Mouse (Mus musculus): ENCODE measurements at regions not wholly inside any gene's neighbourhood (a gene's known extent, or its start where the extent isn't known, plus 50 kb on each side); places are given as distances from the start of the nearest gene placed in this dataset.

DNA sequence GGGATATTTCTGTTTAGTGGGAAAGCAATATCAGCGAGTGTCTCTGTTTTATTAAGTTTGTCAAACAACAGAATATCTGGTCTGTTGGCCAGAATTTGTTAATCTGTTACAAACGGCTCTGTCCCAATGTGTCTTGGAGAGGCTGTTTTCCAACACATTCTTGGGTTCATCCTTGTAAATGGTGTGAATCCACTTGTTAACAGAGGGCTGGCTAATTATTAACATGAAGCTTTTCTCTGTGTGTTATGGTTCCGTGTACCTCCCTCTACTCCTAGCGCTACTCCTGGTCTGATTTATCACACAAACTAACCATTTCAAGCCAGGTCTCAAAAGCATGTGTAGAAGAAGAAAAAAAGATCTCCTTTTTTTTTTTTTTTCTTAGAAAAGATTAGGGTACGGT is 60.4 kb downstream of the Pou3f3 start:
- no peak for DNase-seq

GRCm38 (mm10) chr1:42756497-42756896 is 60.9 kb downstream of the Pou3f3 start:
- no peak for DNase-seq

DNA sequence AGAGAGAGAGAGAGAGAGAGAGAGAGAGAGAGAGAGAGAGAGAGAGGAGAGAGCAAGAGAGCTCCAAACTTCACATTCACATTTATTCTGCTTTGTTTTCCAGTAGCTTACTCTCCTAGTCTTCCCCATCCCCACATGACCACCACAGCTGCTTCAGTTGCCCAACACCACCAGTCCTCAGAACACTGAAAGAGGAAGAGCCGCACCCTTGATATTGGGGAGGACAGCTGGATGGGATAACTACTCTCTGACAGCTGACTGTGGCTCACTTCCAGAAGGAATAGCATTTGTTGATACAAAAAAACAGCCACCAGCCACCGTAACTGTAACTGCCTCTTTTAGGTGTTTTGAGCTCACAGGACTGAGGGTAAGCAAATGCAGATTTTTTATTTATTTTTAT is 67.9 kb downstream of the Pou3f3 start:
- DNase-seq: peak; percentile 37

DNA sequence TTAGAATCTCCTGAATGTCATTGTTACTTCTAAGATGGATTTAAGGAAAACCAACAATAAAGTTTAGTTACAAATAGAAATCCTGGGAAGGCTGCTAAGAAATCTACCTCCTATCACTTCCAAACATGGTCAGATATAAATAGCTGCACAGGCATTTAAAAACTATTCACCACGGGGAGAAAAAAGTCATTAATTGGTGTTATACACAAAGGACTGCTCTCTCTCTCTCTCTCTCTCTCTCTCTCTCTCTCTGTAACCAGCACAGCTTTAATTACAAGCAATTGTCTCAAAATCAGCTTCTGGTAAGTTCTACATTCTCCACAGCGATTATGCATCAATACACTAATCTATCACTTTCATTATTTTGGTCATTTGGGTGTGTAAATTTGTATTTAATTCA is 68.5 kb downstream of the Pou3f3 start:
- no peak for DNase-seq

GRCm38 (mm10) chr1:42770085-42770484 is 74.5 kb downstream of the Pou3f3 start:
- no peak for DNase-seq

GRCm38 (mm10) chr1:42772000-42772399 is 76.4 kb downstream of the Pou3f3 start:
- DNase-seq: no peak

- DNase-seq: no peak
Observed at GRCm38 (mm10) chr1:42773851-42774464, 77.1 kb upstream of the Mrps9 start.

DNA sequence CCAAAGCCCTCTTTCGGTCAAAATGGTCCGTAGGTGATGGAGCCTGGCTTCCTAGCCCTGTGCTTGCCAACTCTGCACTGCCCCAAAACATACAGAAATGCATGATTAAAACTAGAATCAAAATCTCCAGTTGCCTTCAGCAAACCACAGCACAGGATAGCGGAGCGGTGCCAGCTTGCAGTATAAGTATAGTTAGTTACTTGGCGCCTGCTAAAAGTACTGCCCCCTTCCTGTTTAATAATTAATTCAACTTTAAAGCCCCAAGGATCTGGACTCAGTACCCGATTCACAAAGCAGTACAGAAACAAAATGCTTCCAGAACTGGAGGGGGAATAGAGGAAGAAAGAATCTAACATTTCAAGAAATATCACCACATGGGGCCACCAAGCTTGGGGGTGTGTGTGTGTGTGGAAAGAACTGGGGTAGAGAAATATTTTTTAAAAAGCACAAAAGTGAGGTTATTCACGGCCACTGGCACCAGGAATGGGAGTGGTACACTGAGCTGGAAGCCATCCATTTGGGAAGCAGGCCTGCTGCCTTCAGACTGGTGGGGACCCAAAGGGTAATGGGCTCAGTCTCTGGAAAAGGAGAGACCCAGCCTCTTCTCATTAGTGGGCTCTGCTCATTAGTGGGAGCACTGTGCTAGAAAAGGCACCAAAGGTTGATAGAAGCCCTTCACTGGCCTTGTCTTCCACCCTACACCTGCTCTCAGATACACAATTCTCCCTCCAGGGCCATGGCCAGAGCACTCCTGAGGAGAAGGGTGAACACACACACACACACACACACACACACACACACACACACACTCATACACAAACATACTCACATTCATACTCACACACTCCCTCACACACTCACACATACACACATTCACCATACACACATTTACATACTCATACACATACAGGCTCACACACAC is 75.8 kb upstream of the Mrps9 start:
- DNase-seq: no peak

- DNase-seq: no peak
Observed at GRCm38 (mm10) chr1:42775893-42776287, 75.1 kb upstream of the Mrps9 start.

DNA sequence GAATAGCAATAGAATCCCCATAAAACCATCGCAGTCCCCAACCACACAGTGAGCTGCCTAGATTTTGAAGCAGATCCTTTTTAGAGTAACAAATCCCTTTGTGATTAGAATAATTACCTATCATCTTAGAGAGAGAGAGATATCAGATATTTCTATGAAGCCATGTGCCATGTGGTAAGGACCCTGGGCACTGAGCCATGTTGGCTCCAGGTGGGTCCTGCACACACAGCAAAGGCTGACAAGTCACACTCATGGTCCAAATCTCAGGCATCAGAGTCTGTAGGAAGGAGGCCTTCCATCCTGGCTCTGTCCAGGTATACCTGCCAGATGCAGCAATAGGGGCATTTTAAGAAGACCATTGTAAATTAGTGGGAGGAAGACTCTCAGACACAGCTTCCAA is 73.6 kb upstream of the Mrps9 start:
- no peak for DNase-seq

DNA sequence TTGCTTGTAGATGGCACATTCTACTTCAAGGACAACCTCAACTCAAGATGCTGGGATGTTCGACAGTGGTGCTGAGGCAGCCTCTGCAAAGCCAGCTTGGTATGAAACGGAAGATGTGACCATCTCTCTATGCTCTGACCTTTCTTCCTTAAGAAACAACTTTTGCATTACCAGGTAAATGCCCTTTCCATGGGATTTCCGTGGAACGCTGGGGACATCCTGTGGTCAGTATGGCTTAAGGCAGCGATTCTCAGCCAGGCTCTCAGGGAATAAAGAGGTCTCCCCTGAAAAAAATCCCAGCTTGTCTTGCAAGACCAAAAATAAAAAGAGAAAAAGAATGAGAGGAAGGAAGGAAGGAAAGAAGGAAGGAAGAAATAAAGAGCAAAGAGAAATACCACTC is 71.3 kb upstream of the Mrps9 start:
- no peak for DNase-seq

DNA sequence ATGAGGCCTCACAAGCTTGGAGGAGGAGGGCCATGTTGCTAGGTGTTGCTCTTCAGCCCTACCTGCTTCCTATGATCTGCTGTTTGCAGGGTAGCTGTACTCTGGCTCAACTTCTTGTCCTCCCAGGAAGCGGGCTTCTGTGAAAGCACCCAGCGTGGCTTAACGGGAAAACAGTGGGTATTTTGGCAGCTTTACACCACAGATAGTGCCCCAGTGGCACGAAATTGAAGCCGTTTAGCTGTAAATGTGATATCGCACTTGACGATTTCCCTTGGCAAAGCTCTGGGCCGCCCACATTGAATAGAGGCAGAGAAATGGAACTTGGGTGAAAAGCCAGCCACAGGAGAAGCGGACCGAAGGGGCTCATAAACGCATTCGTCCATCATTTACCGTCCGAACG is 70.8 kb upstream of the Mrps9 start:
- DNase-seq: no peak

DNA sequence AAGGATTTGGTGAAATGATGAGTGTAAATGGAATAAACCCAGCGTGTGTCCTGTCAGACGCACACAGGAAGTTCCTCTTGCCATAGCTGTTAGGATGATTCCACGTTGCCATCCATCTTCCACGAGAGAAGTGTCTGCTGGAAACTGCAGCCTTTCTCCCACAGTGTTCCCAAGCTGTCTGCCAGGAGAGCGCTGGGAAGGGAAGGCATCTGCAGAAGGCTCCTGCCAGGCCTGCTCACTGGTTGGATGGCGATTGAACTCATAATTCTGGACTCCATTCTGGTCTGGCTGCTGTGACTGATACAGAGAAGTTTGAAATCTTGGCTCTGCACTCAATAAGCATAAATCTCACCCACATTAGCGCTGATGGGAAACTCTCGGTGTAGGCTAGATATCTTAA is 69.5 kb upstream of the Mrps9 start:
- no peak for DNase-seq

DNA sequence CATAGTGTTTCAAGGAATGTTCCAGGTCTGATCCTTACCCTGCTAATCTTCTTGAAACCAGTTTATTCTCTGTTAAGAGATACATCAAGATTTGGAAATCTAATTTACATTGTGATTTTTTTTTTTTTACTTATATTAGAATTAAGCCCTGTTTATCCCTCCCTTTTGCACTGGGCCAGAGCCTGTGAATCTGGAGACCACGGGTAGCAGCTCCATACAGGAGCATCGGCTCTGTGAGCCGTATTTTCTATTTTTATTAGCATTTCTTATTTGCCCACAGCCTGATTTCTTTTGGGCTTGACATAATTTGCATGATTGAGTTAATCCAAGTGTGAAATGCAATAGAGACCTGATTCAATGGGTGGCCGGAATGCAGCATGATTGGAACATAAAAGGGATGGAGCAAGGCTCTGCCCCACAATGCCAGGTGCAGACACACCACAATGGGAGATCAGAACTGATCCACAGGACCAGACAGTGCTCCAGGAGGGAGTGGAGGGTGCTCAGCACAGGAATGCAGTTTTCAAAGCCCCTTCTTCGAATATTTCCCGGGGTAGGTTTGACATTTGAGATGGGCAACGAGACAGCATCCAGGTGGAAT is 67.9 kb upstream of the Mrps9 start:
- no peak for DNase-seq

- DNase-seq: no peak
Observed at GRCm38 (mm10) chr1:42787240-42787639, 63.8 kb upstream of the Mrps9 start.

GRCm38 (mm10) chr1:42788413-42788812 is 62.6 kb upstream of the Mrps9 start:
- no peak for DNase-seq

All from lung, postnatal 36 days (tissue).